ENCODE assay signal across 16 mouse cellular contexts in genomic region chr12:79655138-79655537, GRCm38 (mm10).
"Had no signal": no experiment of that assay in that cellular context is flagged by ENCODE, and none has a peak within 500 bp of the region (broad histone marks: within the 10 kb centered on the region; RNA-seq: fewer than 3 reads in every experiment).

No protein-coding gene starts in this region.

- H3K4me3 ChIP-seq: limb, embryonic 13.5 days; liver, embryonic 12.5 days; midbrain, embryonic 10.5 days; myocyte; neural tube, embryonic 15.5 days; stomach, embryonic 15.5 days had no signal

- DNase-seq: kidney, adult 11 months; kidney, adult 9 months; kidney, postnatal 10 days; layer of hippocampus, postnatal 36 days; lung, adult 18-20 months; lung, postnatal 4 days; midbrain, embryonic 14.5 days; right cerebral cortex, postnatal 4 days; spleen, adult 18-20 months; thymus, postnatal 4 days had no signal

- H3K9me3 ChIP-seq: limb, embryonic 13.5 days; liver, embryonic 12.5 days; midbrain, embryonic 10.5 days; neural tube, embryonic 15.5 days; stomach, embryonic 15.5 days had no signal

- H3K9ac ChIP-seq: limb, embryonic 13.5 days; liver, embryonic 12.5 days; neural tube, embryonic 15.5 days; stomach, embryonic 15.5 days had no signal

- H3K27ac ChIP-seq: limb, embryonic 13.5 days; liver, embryonic 12.5 days; midbrain, embryonic 10.5 days; neural tube, embryonic 15.5 days; stomach, embryonic 15.5 days had no signal

- H3K36me3 ChIP-seq: limb, embryonic 13.5 days; liver, embryonic 12.5 days; midbrain, embryonic 10.5 days; neural tube, embryonic 15.5 days; stomach, embryonic 15.5 days had no signal

- H3K4me2 ChIP-seq: limb, embryonic 13.5 days; liver, embryonic 12.5 days; neural tube, embryonic 15.5 days; stomach, embryonic 15.5 days had no signal

- H3K27me3 ChIP-seq: limb, embryonic 13.5 days; liver, embryonic 12.5 days; neural tube, embryonic 15.5 days; stomach, embryonic 15.5 days had no signal

- ATAC-seq: liver, embryonic 12.5 days had no signal

- H3K4me1 ChIP-seq: liver, embryonic 12.5 days; neural tube, embryonic 15.5 days had no signal
